Mouse (Mus musculus) liver, embryonic 14.5 days (tissue): ENCODE measurements around the gene Llgl1. TPM values are rescaled to one million over a fixed set of nuclear protein-coding genes. Genes with fewer than 3 reads are reported as not detected.

ENCODE experiments used
- ATAC-seq: fragments of 200-750 bp; cut with Nextera tagmentation; 2 replicates; pipeline ENCODE4 v1.8.0; 2017; ENCODE audit warnings: moderate number of reproducible peaks, mild to moderate bottlenecking, moderate library complexity; ENCODE audit not compliant: insufficient read depth
- DNase-seq, 3 experiments: peaks; one replicate each; pipeline ENCODE4 v3.0.0-alpha.2; 2012 to 2013; ENCODE audit warnings: low read depth in 3 of 3, low spot score in 3 of 3
- H3K27ac ChIP-seq: fragments of 300-500 bp; sonication (generic); 2 replicates; pipeline ENCODE4 v1.5.1; 2014; ENCODE audit warnings: moderate library complexity, mild to moderate bottlenecking, control low read depth, inconsistent platforms
- H3K27me3 ChIP-seq: fragments of 300-500 bp; sonication (generic); 2 replicates; pipeline ENCODE4 v1.6.1; 2014; ENCODE audit warnings: mild to moderate bottlenecking, low read length, moderate library complexity; ENCODE audit not compliant: control insufficient read depth, insufficient read depth
- H3K36me3 ChIP-seq: fragments of 300-500 bp; sonication (generic); replicated peaks from 2 replicates; pipeline ENCODE4 v1.6.1; 2014; ENCODE audit warnings: low read depth; ENCODE audit not compliant: control insufficient read depth, insufficient read depth
- H3K4me1 ChIP-seq, 2 experiments: fragments of 200-500 bp in 1 of 2; fragments of 300-500 bp in 1 of 2; sonication (generic) in 1 of 2; replicated peaks; 2 replicates each; pipeline ENCODE4 v1.6.1; 2012 to 2014; ENCODE audit warnings: antibody characterized with exemption in 1 of 2, inconsistent platforms in 1 of 2, low read length in 1 of 2; ENCODE audit not compliant: control insufficient read depth in 2 of 2, insufficient read depth in 2 of 2
- H3K4me2 ChIP-seq: fragments of 300-500 bp; sonication (generic); 2 replicates; pipeline ENCODE4 v1.6.1; 2014; ENCODE audit warnings: low read depth, mild to moderate bottlenecking, control low read depth, moderate library complexity
- H3K4me3 ChIP-seq, 2 experiments: fragments of 200-500 bp in 1 of 2; fragments of 300-500 bp in 1 of 2; sonication (generic) in 1 of 2; 2 replicates each; pipeline ENCODE4 v1.5.1; 2012 to 2014; ENCODE audit warnings: low read depth in 2 of 2, low read length in 2 of 2, mild to moderate bottlenecking in 2 of 2, control low read depth in 1 of 2, inconsistent platforms in 1 of 2, moderate library complexity in 1 of 2; ENCODE audit not compliant: insufficient read depth in 1 of 2
- H3K9ac ChIP-seq: fragments of 300-500 bp; sonication (generic); replicated peaks from 2 replicates; pipeline ENCODE4 v1.6.1; 2014; ENCODE audit warnings: mild to moderate bottlenecking, control low read depth, moderate library complexity
- H3K9me3 ChIP-seq: fragments of 300-500 bp; sonication (generic); 2 replicates; pipeline ENCODE4 v1.6.1; 2016; ENCODE audit warnings: low read length, mixed read lengths; ENCODE audit not compliant: control insufficient read depth
- CTCF ChIP-seq: IDR thresholded peaks from 2 replicates; pipeline ENCODE4 v1.5.1; 2016; ENCODE audit warnings: antibody characterized with exemption, low read depth, control low read depth
- EP300 ChIP-seq: IDR thresholded peaks from 2 replicates; pipeline ENCODE4 v1.6.1; 2016; ENCODE audit warnings: antibody characterized with exemption, low read depth
- WGBS: fragments of 180-500 bp; shearing (Covaris S2); extraction: QIAGEN DNeasy Blood & Tissue Kit; methylation state at CpG from one replicate; pipeline ENCODE4 v1.1.7; 2014; ENCODE audit not compliant: insufficient replicate concordance; 5-methylcytosine and 5-hydroxymethylcytosine counted together
- polyA plus RNA-seq, 2 experiments: library from polyadenylated mRNA; depleted of rRNA in 1 of 2; stranded (reverse) in 1 of 2; unstranded in 1 of 2; fragments of >200 nt; fragmentation: Nextera tagmentation in 1 of 2; extraction: Ambion mirVana in 1 of 2; gene quantifications; 2 replicates each; pipeline versions ENCODE4 v1.2.1 to v1.2.3; 2012 to 2014

The Llgl1 gene
- polyA plus RNA-seq, 2 experiments, result 8.5 to 12.4 TPM

- ATAC-seq (no peak), DNase-seq (no peak)
- H3K27ac ChIP-seq, result no peak overlapping the region
- 85% methylated on average over 7 of the region's 7 CpGs for WGBS
- H3K4me2 ChIP-seq, result no peak overlapping the region
- H3K4me1 ChIP-seq, result peaks cover 0 to 2% of the 10 kb centered on the region in 2 experiments; a peak in 3 of 4 replicates
- peaks cover 13% of the 10 kb centered on the region; the same call in 1 of the 2 replicates for H3K36me3 ChIP-seq
- H3K9me3 ChIP-seq, result no peaks in the 10 kb centered on the region
- no peak overlapping the region for H3K4me3 ChIP-seq
- no peaks in the 10 kb centered on the region for H3K27me3 ChIP-seq
- TF ChIP-seq CTCF, result no peak
- no peak for TF ChIP-seq EP300
- no peak overlapping the region for H3K9ac ChIP-seq
These were observed 6.6 kb downstream of the Llgl1 start for GRCm38 (mm10) chr11:60706076-60706475.

- Histone ChIP-seq H3K27me3 (no peaks in the 10 kb centered on the region), H3K4me1 (no peaks in the 10 kb centered on the region; a peak in 1 of 4 replicates), H3K4me3 (no peak overlapping the region), H3K36me3 (peaks cover 14% of the 10 kb centered on the region; the same call in 1 of the 2 replicates), H3K9me3 (no peaks in the 10 kb centered on the region), H3K9ac (no peak overlapping the region), H3K4me2 (no peak overlapping the region), H3K27ac (no peak overlapping the region)
- no peak for ATAC-seq
- WGBS, result 81% methylated on average over 14 of the region's 14 CpGs
- no peak for DNase-seq
- TF ChIP-seq CTCF (no peak), EP300 (no peak)
These were observed 7.4 kb downstream of the Llgl1 start for GRCm38 (mm10) chr11:60706696-60707480.

GRCm38 (mm10) chr11:60707672-60708071 is 8.1 kb downstream of the Llgl1 start:
- H3K4me2 ChIP-seq, result no peak overlapping the region
- TF ChIP-seq CTCF (no peak), EP300 (no peak)
- no peaks in the 10 kb centered on the region; a peak in 1 of 4 replicates for H3K4me1 ChIP-seq
- no peak for DNase-seq
- no peak overlapping the region for H3K27ac ChIP-seq
- H3K4me3 ChIP-seq, result no peak overlapping the region
- H3K27me3 ChIP-seq, result no peaks in the 10 kb centered on the region
- H3K9ac ChIP-seq, result no peak overlapping the region
- ATAC-seq, result no peak
- WGBS, result 72% methylated on average over 3 of the region's 3 CpGs
- H3K36me3 ChIP-seq, result peaks cover 19% of the 10 kb centered on the region
- no peaks in the 10 kb centered on the region for H3K9me3 ChIP-seq

GRCm38 (mm10) chr11:60708631-60709030 is 9.1 kb downstream of the Llgl1 start:
- ATAC-seq, result no peak

More at GRCm38 (mm10) chr11:60708631-60709030, 9.1 kb downstream of the Llgl1 start:
- peaks cover 19% of the 10 kb centered on the region for H3K36me3 ChIP-seq
- TF ChIP-seq CTCF (no peak), EP300 (no peak)
- H3K4me3 ChIP-seq, result no peak overlapping the region
- WGBS, result 82% methylated on average over 10 of the region's 10 CpGs
- no peak overlapping the region for H3K27ac ChIP-seq
- H3K4me1 ChIP-seq, result no peaks in the 10 kb centered on the region
- no peak overlapping the region for H3K4me2 ChIP-seq
- H3K27me3 ChIP-seq, result no peaks in the 10 kb centered on the region
- no peak overlapping the region for H3K9ac ChIP-seq
- DNase-seq, result no peak
- no peaks in the 10 kb centered on the region for H3K9me3 ChIP-seq
